Mouse (Mus musculus) lung, postnatal 0 days (tissue): Measurements from ENCODE around the gene Hnf4a.

Experiments
- CTCF ChIP-seq: IDR thresholded peaks from 2 replicates; pipeline ENCODE4 v1.5.1; 2016; ENCODE audit warnings: antibody characterized with exemption, mild to moderate bottlenecking
- EP300 ChIP-seq: IDR thresholded peaks from 2 replicates; pipeline ENCODE4 v1.6.1; 2016; ENCODE audit warnings: antibody characterized with exemption, mild to moderate bottlenecking, control low read depth

DNA sequence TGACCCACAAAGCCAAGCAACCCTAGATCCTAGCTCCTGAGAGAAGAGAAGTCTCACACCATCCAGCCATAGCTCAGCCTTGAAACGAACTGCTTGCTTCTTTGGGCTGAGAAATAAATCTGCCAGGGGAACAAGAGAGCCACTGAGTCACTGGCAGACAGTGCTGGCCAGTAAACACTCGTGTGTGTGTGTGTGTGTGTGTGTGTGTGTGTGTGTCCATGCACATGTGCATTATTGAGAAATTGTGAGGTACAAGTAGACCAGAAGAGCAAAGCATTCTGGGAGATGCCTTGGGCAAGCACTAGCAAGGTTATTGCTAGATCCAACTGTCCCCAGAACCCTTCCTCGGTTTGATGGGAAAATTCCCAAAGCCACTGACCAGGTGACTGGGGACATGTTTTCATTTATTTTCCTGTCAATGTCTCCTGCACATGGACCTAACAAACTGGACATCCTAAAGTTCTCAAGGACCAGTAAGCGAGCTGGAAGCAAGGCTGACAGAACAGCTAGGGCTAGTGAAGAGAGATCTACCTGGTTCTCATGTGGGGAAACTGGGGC lies 47.9 kb downstream of the Hnf4a start:
- TF ChIP-seq CTCF (no peak), EP300 (no peak)
